Mouse (Mus musculus) liver, embryonic 13.5 days (tissue): ENCODE results near the gene Vmp1. TPM values are rescaled to one million over a fixed set of nuclear protein-coding genes. Genes with fewer than 3 reads are reported as not detected.
A peak's percentile ranks its signal among the peaks of the same experiment; 100 is the strongest.

ENCODE experiments used
- ATAC-seq: fragments of 200-750 bp; cut with Nextera tagmentation; 2 replicates; pipeline ENCODE4 v1.8.0; 2017; ENCODE audit warnings: low read depth, mild to moderate bottlenecking, moderate number of reproducible peaks, moderate library complexity
- DNase-seq: peaks from one replicate; pipeline ENCODE4 v3.0.0; 2022
- H3K27ac ChIP-seq: fragments of 300-500 bp; sonication (generic); 2 replicates; pipeline ENCODE4 v1.5.1; 2015; ENCODE audit warnings: moderate library complexity, mild to moderate bottlenecking, inconsistent platforms
- H3K27me3 ChIP-seq: fragments of 300-500 bp; sonication (generic); 2 replicates; pipeline ENCODE4 v1.6.1; 2015; ENCODE audit warnings: mild to moderate bottlenecking, inconsistent platforms
- H3K36me3 ChIP-seq: fragments of 300-500 bp; sonication (generic); 2 replicates; pipeline ENCODE4 v1.6.1; 2015; ENCODE audit warnings: mild to moderate bottlenecking, inconsistent platforms
- H3K4me1 ChIP-seq: fragments of 300-500 bp; sonication (generic); replicated peaks from 2 replicates; pipeline ENCODE4 v1.6.1; 2015; ENCODE audit warnings: inconsistent platforms
- H3K4me2 ChIP-seq: fragments of 300-500 bp; sonication (generic); 2 replicates; pipeline ENCODE4 v1.6.1; 2015; ENCODE audit warnings: inconsistent platforms, mild to moderate bottlenecking, moderate library complexity
- H3K4me3 ChIP-seq: fragments of 300-500 bp; sonication (generic); replicated peaks from 2 replicates; pipeline ENCODE4 v1.5.1; 2015; ENCODE audit warnings: mild to moderate bottlenecking, inconsistent platforms
- H3K9ac ChIP-seq: fragments of 300-500 bp; sonication (generic); 2 replicates; pipeline ENCODE4 v1.6.1; 2015; ENCODE audit warnings: mild to moderate bottlenecking, inconsistent platforms
- H3K9me3 ChIP-seq: fragments of 300-500 bp; sonication (generic); replicated peaks from 2 replicates; pipeline ENCODE4 v1.6.1; 2016; ENCODE audit warnings: inconsistent platforms
- WGBS: fragments of 180-500 bp; shearing (Covaris S2); methylation state at CpG from one replicate; pipeline ENCODE4 v1.1.7; 2015; ENCODE audit not compliant: insufficient replicate concordance; 5-methylcytosine and 5-hydroxymethylcytosine counted together
- polyA plus RNA-seq: library from polyadenylated mRNA; unstranded; fragments of >200 nt; fragmentation: Nextera tagmentation; extraction: Ambion mirVana; gene quantifications from 2 replicates; pipeline ENCODE4 v1.2.1, GENCODE M21; 2015

Vmp1 gene
- polyA plus RNA-seq, 1 experiment from 2014 or later, result 89.2 TPM

DNA sequence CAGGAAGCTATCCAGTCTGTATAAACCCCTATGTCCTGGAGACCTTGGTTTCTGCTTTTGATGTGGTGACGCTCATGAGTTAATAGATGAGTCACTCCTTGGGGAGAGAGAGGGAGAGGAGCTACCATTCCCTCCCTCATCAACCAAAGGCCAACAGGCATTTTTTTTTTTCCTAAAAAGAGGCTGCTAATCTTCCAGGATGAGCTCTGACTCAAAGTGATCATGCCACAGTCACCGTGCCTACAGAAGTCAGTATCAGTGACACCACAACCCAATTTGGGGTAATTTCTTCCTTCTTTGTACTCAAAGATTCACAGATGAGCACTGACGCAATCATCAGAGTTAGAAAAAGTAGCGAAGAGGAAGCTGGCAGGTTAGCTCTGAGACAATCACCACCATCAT lies 31.1 kb downstream of the Vmp1 start:
- H3K27me3 ChIP-seq, result no peaks in the 10 kb centered on the region
- H3K4me3 ChIP-seq, result no peak overlapping the region
- 0 out of 2 replicates have a peak overlapping the region, but pooled peaks have one; percentile 1 for H3K27ac ChIP-seq
- no peak overlapping the region for H3K9ac ChIP-seq
- no peak overlapping the region for H3K4me2 ChIP-seq
- 63% methylated on average over 4 of the region's 4 CpGs for WGBS
- DNase-seq (no peak), ATAC-seq (no peak)
- H3K4me1 ChIP-seq, result peaks cover 18% of the 10 kb centered on the region
- H3K36me3 ChIP-seq, result peaks cover 20% of the 10 kb centered on the region; the same call in 1 of the 2 replicates
- H3K9me3 ChIP-seq, result no peaks in the 10 kb centered on the region

- Histone ChIP-seq H3K4me2 (no peak overlapping the region), H3K27me3 (no peaks in the 10 kb centered on the region), H3K4me1 (no peaks in the 10 kb centered on the region; the same call in 1 of the 2 replicates), H3K4me3 (no peak overlapping the region), H3K36me3 (peaks cover 25% of the 10 kb centered on the region; the same call in 1 of the 2 replicates), H3K9ac (no peak overlapping the region), H3K9me3 (no peaks in the 10 kb centered on the region), H3K27ac (no peak overlapping the region)
- DNase-seq, result no peak
- no peak for ATAC-seq
- 86% methylated on average over 6 of the region's 6 CpGs for WGBS
Measured at GRCm38 (mm10) chr11:86650676-86651075, 33.0 kb downstream of the Vmp1 start.

- Histone ChIP-seq H3K27ac (no peak overlapping the region), H3K4me3 (no peak overlapping the region), H3K9me3 (no peaks in the 10 kb centered on the region), H3K9ac (no peak overlapping the region), H3K4me2 (no peak overlapping the region), H3K4me1 (no peaks in the 10 kb centered on the region; the same call in 1 of the 2 replicates), H3K27me3 (no peaks in the 10 kb centered on the region), H3K36me3 (peaks cover 22% of the 10 kb centered on the region; the same call in 1 of the 2 replicates)
- DNase-seq (no peak), ATAC-seq (no peak)
- WGBS, result 64% methylated on average over 1 of the region's 1 CpGs
Measured at GRCm38 (mm10) chr11:86649542-86649941, 34.1 kb downstream of the Vmp1 start.

DNA sequence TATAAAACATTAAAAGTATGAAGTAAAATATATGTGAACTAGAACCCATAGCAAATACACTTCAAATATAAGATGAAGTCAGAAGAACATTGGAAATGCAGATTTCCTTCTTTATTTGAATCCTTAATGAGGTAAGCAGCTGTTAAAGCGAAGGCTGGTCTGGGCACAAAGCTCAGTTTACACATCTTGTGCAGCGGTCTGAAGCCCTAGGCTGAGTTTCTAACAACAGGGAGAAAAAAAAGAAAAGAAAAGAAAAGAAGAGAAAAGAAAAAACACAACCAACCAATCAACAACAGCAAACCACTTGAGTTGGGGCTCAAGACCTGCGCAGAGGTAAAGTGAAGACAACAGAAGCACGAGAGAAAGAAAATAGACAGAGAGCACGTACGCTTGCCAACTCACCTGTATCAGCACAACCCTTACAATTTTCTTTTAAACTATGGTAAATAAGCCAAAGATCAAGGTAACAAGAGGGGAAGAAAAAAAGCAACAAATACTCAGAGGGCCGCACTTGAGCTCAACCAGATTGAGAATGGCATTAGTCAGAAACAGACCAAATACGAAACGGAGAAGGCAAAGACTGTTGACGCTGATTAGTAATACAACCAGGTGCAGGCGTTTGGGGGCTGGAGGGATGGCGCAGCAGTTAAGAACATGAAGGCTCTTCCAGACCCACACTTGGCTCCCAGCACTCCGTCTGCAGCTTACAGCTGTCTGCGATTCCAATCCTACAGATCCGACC lies 35.8 kb downstream of the Vmp1 start:
- Histone ChIP-seq H3K4me3 (no peak overlapping the region), H3K4me2 (no peak overlapping the region), H3K27me3 (no peaks in the 10 kb centered on the region), H3K9me3 (no peaks in the 10 kb centered on the region), H3K9ac (no peak overlapping the region), H3K27ac (no peak overlapping the region), H3K36me3 (peaks cover 21% of the 10 kb centered on the region), H3K4me1 (no peaks in the 10 kb centered on the region; the same call in 1 of the 2 replicates)
- WGBS, result 91% methylated on average over 15 of the region's 15 CpGs
- ATAC-seq, result no peak
- DNase-seq, result no peak

DNA sequence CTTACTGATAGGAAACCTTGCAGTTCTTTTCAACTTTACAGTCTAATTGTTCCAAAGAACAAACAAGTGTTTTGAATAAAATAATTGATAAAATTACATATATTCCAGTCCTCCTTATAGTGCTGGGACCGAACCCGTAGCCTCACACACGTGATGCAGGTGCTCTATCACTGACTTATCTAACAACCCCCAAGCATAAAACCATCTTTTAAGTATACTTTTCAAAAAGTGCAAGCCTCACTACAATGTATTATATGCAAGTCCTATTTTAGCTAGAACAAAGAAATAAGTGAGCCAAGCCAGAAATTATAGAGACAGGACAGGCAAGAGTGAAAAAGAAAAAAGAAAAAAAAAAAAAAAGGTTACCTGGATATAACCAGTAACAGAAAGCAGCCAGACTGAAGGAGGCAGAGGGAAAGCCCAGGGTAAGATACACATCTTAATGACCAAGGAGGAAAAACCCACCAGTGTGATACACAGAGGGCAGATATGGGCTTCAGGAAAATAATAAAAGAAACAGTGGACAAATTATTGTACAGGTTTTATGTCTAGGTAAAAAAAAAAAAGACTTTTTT lies 36.7 kb downstream of the Vmp1 start:
- 92% methylated on average over 3 of the region's 3 CpGs for WGBS
- H3K36me3 ChIP-seq, result peaks cover 26% of the 10 kb centered on the region
- H3K27ac ChIP-seq, result peak overlapping the region; percentile 16; the same call in 1 of the 2 replicates
- H3K4me3 ChIP-seq, result no peak overlapping the region
- H3K9ac ChIP-seq, result no peak overlapping the region
- H3K9me3 ChIP-seq, result no peaks in the 10 kb centered on the region
- no peak for DNase-seq
- H3K4me2 ChIP-seq, result no peak overlapping the region
- no peak for ATAC-seq
- no peaks in the 10 kb centered on the region for H3K4me1 ChIP-seq
- no peaks in the 10 kb centered on the region for H3K27me3 ChIP-seq

DNA sequence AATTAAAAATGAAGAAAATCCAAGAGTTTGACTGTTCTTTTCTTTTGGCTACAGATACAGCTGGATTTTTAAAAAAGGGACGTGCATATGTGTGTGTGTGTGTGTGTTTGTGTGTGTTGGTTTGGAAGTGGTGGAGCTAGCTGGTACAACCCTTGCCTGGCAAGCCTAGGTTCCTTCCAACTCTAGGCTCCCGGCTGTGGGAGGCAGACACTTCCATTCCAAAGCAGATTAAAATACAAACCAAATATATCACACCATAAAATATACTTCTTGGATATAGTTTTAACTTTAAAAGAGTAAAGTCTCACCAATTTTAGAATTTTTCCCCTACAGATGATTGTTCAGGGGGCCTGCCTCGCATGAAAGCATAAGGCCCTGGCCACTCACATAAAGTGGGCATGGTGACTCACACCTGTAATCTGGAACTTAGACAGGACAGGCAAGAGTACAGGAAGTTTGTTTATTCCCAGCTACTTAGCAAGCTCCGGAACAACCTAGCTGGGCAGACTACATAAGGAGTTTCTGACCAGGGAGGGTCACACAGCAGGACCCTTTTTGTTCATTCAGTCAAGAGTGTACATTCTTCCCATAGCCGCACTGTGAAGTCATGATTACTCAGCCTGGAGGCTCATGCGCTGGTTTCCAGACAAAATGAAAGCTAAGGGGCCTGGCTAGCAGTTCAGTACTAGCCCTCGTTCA lies 37.4 kb downstream of the Vmp1 start:
- 80% methylated on average over 7 of the region's 7 CpGs for WGBS
- no peak for DNase-seq
- H3K27ac ChIP-seq, result peak overlapping the region; percentile 16; the same call in 1 of the 2 replicates

DNA sequence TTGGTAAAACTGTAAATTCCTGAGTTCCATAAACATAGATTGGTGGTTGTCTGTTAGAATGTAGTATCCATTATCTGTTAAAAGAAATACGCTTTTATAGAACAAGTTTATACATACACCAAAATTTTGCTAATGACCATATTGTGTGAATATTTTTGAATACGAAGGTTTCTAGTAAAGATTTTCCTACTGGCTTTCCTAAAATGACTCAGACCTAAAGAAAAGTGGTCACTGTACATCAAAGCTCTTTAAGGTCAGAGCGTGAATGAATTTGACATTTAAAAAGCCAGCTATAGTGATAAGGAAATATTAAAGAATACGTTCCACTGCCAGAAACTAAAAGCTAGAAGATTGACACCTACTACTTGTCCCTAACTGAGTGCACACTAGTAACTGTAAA lies 39.1 kb downstream of the Vmp1 start:
- no peak for ATAC-seq
- no peaks in the 10 kb centered on the region for H3K9me3 ChIP-seq

More for the DNA sequence above, 37.4 kb downstream of the Vmp1 start:
- Histone ChIP-seq H3K4me1 (no peaks in the 10 kb centered on the region), H3K9ac (no peak overlapping the region), H3K4me3 (no peak overlapping the region), H3K27me3 (no peaks in the 10 kb centered on the region), H3K36me3 (peaks cover 32% of the 10 kb centered on the region), H3K4me2 (no peak overlapping the region), H3K9me3 (no peaks in the 10 kb centered on the region)
- ATAC-seq, result no peak

GRCm38 (mm10) chr11:86641714-86642113 lies 41.9 kb downstream of the Vmp1 start:
- 86% methylated on average over 4 of the region's 4 CpGs for WGBS
- no peak for DNase-seq
- H3K27me3 ChIP-seq, result no peaks in the 10 kb centered on the region
- no peaks in the 10 kb centered on the region for H3K9me3 ChIP-seq
- no peak overlapping the region for H3K4me2 ChIP-seq
- no peak overlapping the region for H3K9ac ChIP-seq
- no peak overlapping the region for H3K27ac ChIP-seq
- H3K36me3 ChIP-seq, result peaks cover 41% of the 10 kb centered on the region
- H3K4me3 ChIP-seq, result no peak overlapping the region
- ATAC-seq, result no peak
- no peaks in the 10 kb centered on the region for H3K4me1 ChIP-seq

More for the DNA sequence above, 39.1 kb downstream of the Vmp1 start:
- H3K36me3 ChIP-seq, result peaks cover 41% of the 10 kb centered on the region
- H3K4me2 ChIP-seq, result no peak overlapping the region
- 90% methylated on average over 4 of the region's 4 CpGs for WGBS
- no peak overlapping the region for H3K27ac ChIP-seq
- H3K4me3 ChIP-seq, result no peak overlapping the region
- no peaks in the 10 kb centered on the region for H3K27me3 ChIP-seq
- H3K9ac ChIP-seq, result no peak overlapping the region
- no peak for DNase-seq
- no peaks in the 10 kb centered on the region for H3K4me1 ChIP-seq

- no peak overlapping the region for H3K4me3 ChIP-seq
- no peak for DNase-seq
- ATAC-seq, result no peak
- no peak overlapping the region for H3K4me2 ChIP-seq
- WGBS, result 79% methylated on average over 2 of the region's 2 CpGs
- H3K36me3 ChIP-seq, result peaks cover 41% of the 10 kb centered on the region
- no peaks in the 10 kb centered on the region for H3K27me3 ChIP-seq
- H3K9me3 ChIP-seq, result no peaks in the 10 kb centered on the region
- H3K4me1 ChIP-seq, result no peaks in the 10 kb centered on the region
- no peak overlapping the region for H3K9ac ChIP-seq
- no peak overlapping the region for H3K27ac ChIP-seq
Measured at GRCm38 (mm10) chr11:86637697-86638096, 45.9 kb downstream of the Vmp1 start.

DNA sequence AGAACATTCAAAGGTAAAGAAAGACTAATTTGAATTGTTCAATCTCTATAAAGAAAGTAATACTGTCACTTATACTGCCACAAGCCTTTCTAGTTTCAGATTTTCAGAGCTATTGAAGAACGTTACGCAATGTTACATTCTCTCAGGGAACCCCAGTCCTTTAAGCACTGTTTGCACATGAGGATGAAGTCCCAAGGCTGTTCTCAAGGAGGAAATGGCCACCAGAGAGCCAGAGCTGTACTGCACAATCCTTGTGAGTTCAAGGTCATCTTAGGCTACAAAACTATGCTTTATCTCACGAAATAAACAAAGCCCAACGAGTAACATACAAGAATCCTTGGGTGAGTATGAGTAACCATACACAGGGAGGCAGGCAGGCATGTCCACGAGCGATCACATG lies 49.2 kb downstream of the Vmp1 start:
- Histone ChIP-seq H3K4me2 (no peak overlapping the region), H3K27me3 (no peaks in the 10 kb centered on the region), H3K9ac (no peak overlapping the region), H3K27ac (no peak overlapping the region), H3K9me3 (no peaks in the 10 kb centered on the region), H3K4me1 (no peaks in the 10 kb centered on the region; the same call in 1 of the 2 replicates), H3K36me3 (peaks cover 39% of the 10 kb centered on the region), H3K4me3 (no peak overlapping the region)
- DNase-seq (no peak), ATAC-seq (no peak)
- WGBS, result 84% methylated on average over 6 of the region's 6 CpGs

DNA sequence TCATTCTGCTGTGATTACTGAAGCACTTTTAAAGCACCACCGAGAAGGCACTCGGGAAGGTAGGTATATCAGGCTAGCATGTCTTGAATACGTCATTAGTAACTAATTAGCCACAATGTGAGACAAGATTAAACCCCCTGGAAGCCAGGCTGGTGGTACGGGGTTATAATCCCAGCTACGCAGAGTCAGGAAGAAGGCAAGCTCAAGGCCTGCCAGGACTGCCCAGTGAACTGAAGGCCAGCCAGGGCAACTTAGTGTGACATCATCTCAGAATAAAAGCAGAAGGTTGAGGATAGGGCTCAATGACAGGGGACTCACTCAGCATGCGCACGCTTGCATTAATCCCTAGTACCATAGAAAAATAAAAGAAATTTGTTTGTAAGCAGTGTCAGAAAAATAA lies 53.7 kb downstream of the Vmp1 start:
- no peak overlapping the region for H3K9ac ChIP-seq
- H3K4me3 ChIP-seq, result no peak overlapping the region
- H3K9me3 ChIP-seq, result no peaks in the 10 kb centered on the region
- WGBS, result 84% methylated on average over 7 of the region's 7 CpGs
- H3K36me3 ChIP-seq, result peaks cover 45% of the 10 kb centered on the region
- no peak overlapping the region for H3K4me2 ChIP-seq
- H3K27ac ChIP-seq, result peak overlapping the region; percentile 18; the same call in 1 of the 2 replicates
- DNase-seq (no peak), ATAC-seq (no peak)
- no peaks in the 10 kb centered on the region for H3K27me3 ChIP-seq
- peaks cover 40% of the 10 kb centered on the region for H3K4me1 ChIP-seq
